Mouse (Mus musculus) regulatory T cell (primary cell): ENCODE measurements at regions not wholly inside any gene's neighbourhood (a gene's known extent, or its start where the extent isn't known, plus 50 kb on each side); places are given as distances from the start of the nearest gene placed in this dataset.
"Not testable (repeated sequence)": the region's sequence is repeated elsewhere in the genome, so short reads cannot be mapped to it uniquely, and the experiment has no call there.

Experiments
- in situ Hi-C: fragments of 300-600 bp; cut with MboI, MseI; formaldehyde crosslinking; loops from one replicate; pipeline ENCODE4 v1.15.1; 2025; ENCODE audit warnings: high pct_unique_total_duplicates

DNA sequence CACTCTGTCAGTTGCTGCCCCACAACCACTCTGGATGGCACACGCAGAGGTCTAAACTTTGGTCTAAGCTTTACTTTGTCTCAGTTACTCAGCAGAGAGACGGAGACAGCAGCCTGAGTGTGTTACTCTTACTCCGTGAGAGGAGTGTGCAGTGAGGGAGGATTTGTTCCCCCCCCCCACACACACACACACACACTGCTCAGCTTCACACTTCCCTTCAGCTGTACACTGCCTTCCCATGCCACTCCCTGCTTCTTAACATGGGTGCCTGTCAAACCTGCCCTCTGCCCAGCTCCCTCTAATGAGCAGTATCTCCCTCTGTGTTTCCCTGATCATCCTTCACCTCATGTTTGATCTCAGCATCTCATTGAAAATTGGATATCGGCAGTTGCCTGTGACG, 409.9 kb upstream of the Ercc4 start:
- in situ Hi-C loops = no loop called here

DNA sequence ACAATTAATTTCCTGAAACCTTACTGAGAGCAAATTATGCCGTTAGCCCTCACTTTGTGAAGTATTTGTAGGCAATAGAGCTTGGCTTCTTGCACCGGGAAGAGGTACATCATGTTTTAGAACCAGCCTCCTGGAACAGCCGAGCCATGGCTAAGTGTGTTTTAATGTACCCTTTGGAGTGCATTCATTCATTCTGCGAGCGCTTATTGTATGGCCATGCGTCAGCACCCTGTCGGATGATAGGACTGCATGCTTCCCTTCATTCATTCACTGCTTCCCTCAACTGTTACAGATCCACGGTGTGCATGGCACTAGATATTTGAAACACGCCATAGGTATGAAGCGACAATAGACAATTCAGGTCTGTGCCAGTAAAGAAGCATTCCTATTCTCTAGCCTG, 409.4 kb upstream of the Ercc4 start:
- in situ Hi-C loops = no loop called here

DNA sequence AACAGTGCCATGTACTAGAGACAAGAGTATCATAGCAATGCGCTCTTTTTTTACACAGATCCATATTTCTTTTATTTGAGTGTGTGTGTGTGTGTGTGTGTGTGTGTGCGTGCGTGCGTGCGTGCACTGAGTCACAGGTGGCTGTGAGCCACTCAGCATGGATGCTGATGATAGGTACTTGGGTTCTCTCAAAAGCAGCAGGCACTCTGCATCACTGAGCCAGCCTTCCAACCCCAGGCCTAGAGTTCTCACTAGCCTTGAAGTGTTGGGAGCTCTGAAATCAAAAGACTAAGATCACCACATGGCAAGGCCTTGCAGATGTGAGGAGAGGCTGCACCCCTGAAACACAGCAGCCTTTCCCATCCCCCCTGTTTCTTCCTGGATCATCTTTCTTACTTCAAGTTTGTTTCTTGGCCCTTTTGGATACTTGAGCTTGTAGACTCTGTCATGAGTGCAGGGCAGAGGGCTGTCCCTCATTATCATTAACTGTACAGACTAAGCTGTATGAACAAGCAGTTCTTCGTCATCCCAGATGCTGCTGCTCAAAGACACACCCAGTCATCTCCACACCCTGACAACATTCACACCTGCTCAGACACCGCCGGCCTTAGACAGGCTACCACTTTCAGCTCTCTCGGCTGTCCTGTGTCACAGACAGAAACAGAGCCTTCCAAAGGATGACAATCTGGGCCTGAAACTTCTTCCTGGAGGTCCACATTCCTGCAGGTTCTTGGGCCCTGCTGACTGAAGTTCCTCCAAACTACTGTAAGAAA, 405.5 kb upstream of the Ercc4 start:
- in situ Hi-C loops = no loop called here

DNA sequence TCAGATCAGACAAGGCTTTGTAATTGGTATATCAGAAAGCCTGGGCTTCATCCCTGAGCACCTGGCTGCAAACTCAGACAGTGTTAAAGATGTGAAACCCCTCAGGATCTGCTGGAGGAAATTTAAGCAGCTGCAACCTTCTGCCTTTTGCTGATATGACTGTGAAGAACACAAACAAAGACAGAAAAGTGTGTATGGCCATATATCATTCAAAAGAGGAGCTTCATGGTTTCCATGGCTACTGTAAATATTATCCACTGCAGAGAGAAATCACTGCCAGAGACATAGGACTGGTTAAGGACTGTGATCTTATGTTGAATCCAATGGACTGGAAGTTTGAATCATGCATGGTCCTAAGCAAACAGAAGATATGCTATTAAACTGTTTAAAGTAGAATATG, 402.6 kb upstream of the Ercc4 start:
- in situ Hi-C loops = no loop called here

DNA sequence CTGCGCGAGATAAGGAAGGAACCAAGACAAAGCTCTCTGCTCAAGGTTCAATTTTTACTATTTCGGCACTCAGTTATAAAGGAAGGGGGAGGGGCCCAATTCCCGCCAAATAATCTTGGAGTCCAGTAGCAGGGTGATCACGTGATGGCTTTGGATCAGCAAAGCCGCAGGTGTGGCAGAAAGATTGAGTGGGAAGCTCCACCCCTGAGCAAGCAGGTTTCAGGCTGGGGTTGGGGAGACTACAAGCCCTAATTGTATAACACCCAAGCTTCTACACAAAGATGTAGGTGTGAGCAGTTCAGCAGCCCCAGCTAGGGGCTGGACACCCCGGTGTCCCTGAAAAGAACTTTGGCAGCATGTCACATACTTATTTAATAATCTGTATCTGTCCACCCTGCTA, 388.1 kb upstream of the Ercc4 start:
- in situ Hi-C loops = not testable (repeated sequence)

DNA sequence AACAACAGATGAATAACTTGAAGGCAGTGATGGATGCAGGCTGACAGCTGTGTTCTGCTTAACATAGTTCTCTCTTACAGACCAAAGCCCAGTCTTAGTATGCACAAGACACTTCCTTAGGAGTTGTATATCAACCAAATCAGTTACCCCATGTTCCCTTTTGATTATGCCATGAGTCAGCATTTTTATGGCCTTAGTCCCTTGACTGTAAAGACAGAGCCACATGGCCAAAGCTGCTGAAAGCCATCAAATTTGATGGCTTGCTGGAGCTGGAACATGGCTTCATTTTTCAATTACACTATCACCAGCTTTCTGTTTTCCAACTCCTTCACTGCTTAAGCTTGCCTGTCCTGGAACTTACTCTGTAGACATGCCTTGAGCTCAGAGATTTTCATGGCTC, 383.4 kb upstream of the Ercc4 start:
- in situ Hi-C loops = no loop called here

DNA sequence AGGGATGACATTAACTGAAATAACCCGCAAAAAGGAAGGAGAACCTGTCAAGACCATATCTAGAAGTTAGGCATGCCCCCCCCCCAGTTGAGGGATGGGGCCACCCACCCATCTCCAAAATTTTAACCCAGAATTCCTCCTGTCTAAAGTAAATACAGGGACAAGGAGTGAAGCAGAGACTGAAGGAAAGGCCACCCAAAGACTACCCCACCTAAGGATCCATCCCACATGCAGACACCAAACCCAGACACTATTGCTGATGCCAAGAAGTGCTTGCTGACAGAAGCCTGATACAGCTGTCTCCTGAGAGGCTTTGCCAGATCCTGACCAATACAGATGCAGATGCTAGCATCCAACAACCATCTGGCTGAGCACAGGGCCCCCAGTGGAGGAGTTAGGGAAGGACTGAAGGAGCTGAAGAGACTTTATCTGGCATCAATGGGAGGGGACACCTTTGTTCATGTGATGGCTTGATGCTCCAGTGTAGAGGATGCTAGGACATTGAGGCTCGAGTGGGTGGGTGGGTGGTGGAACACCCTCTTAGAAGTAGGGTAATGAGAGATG, 379.2 kb upstream of the Ercc4 start:
- in situ Hi-C loops = not testable (repeated sequence)

DNA sequence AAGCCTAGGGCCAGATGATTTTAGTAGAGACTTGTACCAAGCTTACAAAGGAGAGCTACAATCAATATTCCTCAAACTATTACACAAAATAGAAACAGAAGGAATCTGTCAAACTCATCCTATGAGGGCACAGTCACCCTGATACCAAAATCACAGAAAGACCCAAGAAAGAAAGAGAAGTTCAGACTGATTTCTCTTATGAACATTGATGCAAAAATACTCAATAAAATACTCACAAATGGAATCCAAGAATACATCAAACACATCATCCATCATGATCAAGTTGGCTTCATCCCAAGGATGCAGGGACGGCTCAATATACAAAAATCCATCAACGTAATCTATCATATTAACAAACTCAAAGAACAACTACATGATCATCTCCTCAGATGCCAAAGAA, 377.9 kb upstream of the Ercc4 start:
- in situ Hi-C loops = no loop called here

DNA sequence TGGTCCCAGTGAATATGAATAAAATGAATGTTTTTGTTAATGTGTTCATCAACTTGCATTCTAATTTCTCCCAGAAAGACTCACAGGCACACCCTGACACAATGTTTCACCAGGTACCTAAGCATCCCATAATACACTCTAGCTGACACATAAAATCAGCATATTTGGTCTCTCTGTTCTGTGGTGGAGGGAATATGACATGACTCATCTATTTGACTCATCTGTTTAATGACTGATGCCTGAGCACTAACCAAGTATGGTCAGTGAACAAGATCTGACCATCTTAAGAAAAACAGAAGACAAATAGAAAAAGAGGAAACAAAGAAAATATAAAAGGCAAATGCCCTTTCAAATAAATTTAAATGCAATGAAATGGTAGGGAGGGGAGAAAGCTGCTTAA, 367.0 kb upstream of the Ercc4 start:
- in situ Hi-C loops = no loop called here

DNA sequence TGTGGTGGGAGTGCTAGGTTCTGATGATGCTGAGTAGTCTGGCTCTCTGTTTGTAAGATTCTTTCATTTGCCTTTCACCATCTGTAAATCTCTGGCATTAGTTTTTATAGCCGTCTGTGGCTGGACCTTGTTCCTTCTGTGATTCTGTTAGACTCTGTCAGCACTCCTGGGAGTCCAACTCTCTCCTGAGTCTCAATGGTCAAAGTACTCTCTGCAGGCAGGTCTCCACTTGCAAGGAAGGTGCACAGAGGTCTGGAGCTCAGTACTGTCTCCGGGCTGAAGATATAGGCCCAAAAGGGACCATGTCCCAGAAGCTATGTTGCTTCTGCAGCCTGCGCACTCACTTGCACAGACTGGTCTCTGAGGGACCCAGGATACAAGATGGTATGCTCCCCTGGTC, 356.3 kb upstream of the Ercc4 start:
- in situ Hi-C loops = no loop called here

DNA sequence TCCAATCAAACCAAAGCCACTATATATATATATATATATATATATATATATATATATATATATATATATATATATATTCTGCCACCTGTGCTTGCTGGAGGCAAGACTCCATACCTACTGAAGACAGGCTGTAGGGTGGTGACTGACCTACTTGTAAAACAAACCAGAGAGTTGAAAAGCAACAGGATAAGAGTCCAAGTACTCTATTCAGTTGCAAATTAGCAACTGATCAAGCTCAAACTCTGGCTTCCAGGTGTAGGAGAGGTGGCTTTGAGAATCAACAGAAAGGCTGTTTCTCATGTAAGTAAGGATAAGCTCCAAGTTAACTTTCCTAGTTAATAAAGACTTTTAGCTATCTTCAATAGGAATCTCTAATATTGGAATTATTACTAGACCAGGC, 355.1 kb upstream of the Ercc4 start:
- in situ Hi-C loops = no loop called here

DNA sequence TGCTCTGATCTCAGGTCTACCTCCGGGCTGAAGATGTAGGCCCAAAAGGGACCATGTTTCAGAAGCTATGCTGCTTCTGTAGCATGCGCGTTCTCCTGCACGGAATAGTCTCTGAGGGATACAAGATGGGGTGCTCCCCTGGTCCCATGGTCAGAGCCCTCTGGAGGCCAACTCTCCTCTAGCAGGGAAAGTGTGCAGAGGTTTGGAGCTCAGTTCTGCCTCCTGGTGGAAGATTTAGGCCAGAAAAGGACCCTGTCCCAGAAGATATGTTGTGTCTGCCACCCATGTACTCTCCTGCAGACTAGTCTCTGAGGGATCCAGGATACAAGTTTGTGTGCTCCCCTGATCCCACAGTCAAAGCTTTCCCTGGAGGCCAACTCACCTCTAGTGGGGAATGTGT, 350.9 kb upstream of the Ercc4 start:
- in situ Hi-C loops = no loop called here

DNA sequence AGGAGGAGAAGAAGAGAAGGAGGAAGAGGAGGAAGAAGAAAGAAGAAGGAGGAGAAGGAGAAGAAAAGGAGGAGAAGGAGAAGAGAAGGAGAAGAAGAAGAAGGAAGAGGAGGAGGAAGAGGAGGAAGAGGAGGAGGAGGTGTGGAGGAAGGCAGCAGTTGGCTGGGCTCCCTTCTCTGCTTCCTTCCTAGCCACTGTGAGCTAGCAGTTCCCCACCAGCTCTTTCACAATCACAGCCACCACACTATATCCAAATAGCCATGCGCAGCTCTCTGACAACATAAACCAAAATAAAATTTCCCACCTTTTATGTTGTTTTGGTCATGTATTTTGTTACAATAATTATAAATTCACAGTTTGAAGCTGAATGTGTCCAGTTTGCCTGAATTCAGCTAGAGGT, 345.3 kb upstream of the Ercc4 start:
- in situ Hi-C loops = no loop called here

DNA sequence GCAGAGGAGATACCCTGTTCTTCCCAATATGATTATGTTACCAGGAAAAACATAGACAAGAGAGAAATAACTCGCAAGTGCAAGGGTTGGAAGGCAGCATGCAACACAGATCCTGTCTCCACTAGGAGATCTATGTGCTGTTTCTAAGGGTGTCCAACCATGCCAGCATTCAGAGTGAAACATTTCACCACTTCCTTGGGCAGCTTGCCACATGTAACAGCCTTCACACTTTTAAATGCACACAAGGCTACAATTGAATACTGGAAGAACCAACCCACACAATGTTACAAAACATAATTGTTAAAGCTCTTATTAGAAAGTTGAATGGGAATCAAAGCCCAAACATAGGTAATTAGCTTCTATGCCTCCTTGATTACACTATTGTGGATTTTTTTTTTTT, 344.9 kb upstream of the Ercc4 start:
- in situ Hi-C loops = no loop called here

DNA sequence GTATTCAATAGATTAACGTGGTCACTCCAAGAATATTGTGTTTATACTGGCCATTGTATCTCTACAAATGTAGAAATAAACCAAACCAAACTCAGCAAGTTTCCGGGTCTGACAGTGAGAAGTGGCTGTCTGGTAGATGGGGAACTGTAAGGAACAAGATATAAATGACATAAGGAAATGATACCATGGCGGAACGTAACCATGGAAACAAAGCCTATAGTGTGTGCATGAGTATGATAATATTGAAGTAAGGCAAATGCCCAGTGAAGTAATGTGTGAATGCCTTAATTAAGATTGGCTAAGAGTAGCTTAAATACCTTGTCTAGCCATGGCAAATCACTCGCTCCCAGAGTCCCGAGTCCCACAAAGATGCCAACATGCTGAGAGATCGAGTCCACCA, 342.6 kb upstream of the Ercc4 start:
- in situ Hi-C loops = no loop called here

DNA sequence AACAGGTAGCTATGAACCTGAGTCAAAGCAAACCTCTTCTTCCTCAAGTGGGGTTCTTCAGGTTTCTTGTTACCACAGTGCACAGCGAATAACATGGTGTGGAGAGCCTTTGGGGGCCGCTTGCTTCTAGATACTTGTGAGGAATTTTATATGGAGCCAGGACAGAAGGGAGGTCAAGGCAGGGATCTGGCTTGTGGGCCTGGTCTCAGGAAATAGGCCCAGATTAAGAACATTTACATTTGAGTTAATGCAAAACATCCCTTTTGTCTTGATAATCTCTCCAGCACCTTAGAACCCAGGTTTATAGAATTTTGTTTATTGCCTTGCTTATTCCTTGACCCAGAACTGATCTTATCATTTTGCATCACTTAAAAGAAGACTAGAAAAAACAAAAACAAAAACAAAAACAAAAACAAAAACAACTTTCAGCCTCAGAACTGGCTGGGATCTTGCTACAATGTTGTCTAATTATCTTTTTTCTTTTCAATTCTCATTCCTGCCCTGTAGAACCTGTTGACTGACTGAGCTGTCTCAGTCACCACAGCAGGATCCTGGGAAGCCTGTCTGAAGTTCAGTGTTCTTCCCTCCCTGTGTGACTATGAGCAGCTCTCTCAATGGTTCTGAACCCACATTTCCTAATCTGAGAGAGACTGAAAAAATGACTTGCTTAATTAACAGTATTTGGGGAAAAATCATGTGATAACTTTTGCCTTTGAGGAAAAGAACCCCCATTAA, 341.2 kb upstream of the Ercc4 start:
- in situ Hi-C loops = no loop called here

DNA sequence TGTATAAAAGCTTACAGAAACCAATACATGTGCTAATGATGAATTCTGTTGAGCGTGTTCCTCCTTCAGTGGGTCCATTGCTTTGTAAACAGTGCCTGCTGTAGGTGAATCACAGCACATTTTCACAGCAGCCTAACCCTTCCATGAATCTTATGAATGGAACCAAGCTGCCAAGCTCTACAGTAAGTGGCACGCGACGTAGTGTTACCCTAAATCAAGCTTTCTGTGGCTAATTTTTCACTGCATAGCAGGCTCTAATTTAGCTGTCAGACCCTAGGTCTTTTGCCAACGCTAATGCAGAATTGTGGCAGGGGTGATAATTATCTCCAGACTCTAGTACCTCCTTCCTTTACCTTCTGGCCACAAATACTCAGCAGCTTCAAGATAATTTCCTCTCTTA, 339.0 kb upstream of the Ercc4 start:
- in situ Hi-C loops = no loop called here

DNA sequence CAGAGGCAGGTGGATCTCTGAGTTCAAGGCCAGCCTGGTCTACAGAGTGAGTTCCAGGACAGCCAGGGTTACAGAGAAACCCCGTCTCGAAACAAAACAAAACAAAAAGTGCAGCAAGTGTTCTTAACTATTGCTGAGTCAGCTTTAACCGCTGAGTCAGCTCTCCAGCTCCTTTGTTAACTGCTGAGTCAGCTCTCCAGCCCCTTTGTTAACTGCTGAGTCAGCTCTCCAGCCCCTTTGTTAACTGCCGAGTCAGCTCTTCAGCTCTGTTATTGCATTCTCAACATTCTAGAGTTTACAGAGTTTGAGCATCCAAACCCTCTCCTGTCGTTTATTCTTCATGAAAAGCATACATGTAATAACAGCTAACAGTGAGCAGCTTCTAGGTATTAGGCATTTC, 336.9 kb upstream of the Ercc4 start:
- in situ Hi-C loops = no loop called here

DNA sequence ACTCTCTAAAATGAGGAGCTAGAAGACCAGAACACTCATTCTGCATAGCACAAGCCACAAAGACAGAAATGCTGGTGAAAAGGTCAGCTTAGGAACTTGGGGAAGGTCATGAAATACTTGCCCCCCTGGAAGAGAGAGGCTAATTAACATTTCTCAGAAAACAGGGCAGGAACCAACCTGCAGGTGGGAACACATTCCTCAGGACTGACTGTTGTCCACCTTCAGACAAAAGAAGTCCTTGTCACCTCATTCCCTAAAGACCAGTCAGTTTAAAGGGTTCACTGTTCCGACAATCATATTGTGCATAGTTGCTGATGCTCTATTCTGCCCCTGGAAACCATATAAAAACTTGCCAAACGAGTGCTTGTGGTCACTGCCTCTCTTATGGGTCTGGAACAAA, 333.6 kb upstream of the Ercc4 start:
- in situ Hi-C loops = no loop called here

DNA sequence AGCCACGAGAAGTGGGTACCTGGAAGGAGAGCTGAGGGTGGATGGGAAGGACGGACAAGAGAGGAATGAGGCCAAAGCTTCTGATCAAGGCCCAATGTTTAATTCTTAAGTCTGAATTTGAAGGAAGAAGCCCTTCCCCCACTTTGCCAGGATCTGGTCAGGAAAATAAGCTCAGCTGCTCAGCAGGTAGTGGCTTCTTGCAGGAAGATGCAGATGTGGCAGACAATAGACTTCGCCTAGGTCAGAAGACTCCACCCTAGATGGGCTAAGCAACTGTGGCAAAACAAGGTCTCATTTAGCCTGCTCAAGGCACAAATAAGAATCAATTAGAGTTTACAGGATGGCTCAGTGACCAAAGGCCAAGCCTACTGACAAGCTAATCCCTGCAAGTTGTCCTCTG, 330.4 kb upstream of the Ercc4 start:
- in situ Hi-C loops = no loop called here

DNA sequence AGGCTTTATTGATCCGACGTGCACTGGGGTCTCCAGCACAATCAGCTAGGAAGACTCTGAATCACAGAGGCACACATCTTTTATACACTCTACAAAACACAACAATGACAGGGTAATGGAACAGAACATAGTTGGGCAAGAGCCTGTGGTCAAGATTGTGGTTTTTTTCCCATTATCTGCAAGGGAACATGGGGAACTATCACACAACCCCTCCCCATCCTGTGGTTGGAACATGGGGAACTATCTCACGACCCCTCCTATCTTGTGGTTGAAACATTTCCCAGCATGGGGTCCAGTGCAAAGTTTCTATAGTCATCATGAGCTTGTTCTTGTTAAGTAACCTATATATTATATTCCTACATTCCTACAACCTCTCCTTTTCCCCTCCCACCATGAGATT, 328.8 kb upstream of the Ercc4 start:
- in situ Hi-C loops = loop anchor here (10.0 kb wide), 1 partner anchor 696 kb away; no protein-coding TSS in a partner anchor

DNA sequence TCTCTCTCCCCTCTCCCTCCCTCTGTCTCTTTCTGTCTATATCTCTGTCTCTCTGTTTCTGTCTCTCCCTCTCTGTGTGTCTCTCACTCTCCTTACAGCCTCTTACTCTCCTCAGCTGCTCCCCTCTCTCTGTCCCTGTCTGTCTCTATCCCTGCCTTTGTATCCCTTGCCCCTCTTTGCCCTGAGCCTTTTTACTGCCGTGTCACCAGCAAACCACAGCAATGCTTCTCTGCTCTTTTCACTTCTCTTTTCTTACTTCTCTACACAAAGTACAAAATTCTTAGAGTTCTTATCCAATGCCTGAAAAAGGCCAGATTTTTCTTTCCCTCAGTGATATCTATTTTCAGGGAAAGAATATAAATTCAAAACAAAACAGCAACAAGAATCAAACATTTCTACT, 323.7 kb upstream of the Ercc4 start:
- in situ Hi-C loops = loop anchor here (10.0 kb wide), 1 partner anchor 701 kb away; no protein-coding TSS in a partner anchor

DNA sequence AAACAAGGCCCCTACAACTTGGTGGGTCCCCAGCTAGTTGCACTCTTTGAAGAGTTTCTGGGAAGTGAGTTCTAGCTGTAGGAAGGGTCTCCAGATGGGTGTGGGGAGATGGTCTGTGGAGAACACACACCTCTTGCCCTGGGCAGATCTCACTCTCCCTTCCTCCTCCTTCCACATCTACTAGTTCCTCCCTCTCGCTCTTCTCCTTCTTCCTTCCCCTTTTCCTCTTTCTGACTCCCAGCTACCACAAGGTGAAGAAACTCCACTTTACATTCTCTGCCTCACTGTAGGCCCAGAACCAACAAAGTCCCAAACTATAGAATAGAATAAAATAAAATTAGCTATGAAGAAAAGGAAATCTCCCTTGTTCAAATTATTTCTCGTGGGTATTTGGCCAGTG, 311.0 kb upstream of the Ercc4 start:
- in situ Hi-C loops = no loop called here
